Mouse (Mus musculus) gonadal fat pad, adult 2 months (tissue): Measurements from ENCODE around the gene Timm13. TPM values are rescaled to one million over a fixed set of nuclear protein-coding genes. Genes with fewer than 3 reads are reported as not detected.

Source experiments
- DNase-seq: peaks from one replicate; pipeline ENCODE4 v3.0.0-alpha.2; 2012; ENCODE audit warnings: low read depth
- polyA plus RNA-seq: library from polyadenylated mRNA; depleted of rRNA; stranded (reverse); fragments of >200 nt; gene quantifications from 2 replicates; pipeline ENCODE4 v1.2.3, GENCODE M21; 2012

Gene Timm13
- polyA plus RNA-seq, 1 experiment = 184 TPM

- no peak for DNase-seq
Measured at GRCm38 (mm10) chr10:80904004-80904693, 3.4 kb upstream of the Timm13 start.

DNA sequence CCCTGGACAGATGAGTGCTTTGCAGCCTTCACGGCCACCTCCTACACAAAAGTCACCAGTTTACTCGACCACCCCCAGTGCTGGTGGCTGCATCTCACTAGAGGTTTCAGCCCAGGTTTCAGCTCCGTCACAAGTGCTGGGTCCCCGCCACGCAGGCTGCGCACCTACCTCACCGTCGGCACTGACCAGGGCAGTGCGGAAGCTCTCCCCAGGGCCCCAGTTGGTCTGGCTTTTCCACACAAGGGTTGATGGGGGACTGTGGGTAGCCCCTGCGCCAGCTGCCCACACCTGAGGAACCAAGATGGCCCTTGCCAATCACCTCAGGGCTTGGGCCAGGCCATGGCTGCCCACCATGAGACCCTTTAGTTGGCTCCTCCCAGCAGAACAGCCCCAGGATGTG is 2.5 kb upstream of the Timm13 start:
- DNase-seq = no peak

DNA sequence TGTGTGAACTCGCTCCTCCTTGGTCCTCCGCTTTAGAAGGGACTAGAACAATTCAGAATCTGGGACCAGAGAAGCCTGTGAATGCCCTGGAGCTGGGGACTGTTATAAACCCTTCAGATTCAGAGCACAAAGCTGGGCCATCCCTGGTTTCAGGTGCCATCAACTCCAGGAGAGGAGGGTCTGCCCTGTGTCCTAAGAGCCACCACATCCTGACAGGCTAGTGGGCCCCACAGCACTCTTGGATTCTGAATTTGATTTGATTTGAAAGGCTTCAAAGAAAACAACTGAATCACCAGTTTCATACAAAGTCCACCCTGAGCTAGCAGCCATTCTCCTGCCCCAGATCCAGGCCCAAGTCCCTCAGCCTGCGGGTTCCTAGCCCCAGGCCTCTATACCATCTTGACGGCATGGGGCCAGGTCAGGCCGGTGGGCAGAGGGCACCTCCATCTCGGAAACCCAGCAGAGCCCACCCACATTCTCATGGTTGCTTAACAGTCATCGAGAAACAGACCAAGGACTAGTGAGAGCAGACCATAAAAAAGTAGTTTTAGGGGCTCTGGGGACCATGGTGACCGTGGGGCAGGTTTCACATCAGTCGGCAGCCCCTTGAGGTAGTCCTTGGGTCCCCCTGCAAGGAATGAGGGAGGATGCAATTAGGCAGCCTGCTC is 1.6 kb upstream of the Timm13 start:
- no peak for DNase-seq

DNA sequence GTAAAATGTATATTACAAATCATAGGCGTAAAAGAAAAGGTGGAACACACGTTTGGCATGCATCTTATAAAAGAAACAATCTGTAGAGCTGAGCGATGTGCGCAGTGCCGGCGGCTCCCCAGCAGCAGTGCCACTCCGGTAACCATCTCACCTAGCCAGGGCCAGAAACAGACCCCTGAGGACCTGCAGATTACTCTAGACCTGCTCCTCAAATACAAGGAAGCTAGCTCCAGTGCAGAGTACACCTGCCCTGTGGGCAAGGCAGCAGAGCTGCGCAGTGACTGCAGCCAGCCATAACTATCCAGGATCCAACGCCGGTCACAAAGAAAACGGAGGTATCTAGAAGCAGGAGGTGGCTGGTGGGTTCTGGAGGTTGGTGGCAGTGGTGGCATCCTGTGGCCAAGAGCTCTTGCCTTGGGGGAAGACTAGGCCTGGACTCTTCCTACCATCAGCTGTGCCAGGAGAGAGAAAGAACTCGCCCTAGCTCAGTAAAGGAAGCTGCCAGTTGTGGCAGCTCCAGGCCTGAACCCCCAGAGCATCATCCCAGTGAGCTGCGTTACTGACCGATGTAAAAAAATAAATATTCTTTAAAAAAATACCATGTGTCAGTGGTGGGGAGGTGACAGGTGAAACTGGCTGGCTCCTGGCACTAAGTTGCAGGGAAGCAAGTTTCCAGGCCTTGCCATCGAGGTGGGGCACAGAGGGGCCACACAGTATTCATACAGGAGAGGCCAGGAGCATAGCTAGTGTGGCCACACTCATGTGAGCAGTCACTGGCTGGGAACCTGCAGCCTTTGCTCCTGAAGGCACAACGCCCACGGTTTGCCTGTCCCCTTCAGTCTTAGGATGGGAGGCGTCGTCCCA is 872 bp upstream of the Timm13 start:
- no peak for DNase-seq

DNA sequence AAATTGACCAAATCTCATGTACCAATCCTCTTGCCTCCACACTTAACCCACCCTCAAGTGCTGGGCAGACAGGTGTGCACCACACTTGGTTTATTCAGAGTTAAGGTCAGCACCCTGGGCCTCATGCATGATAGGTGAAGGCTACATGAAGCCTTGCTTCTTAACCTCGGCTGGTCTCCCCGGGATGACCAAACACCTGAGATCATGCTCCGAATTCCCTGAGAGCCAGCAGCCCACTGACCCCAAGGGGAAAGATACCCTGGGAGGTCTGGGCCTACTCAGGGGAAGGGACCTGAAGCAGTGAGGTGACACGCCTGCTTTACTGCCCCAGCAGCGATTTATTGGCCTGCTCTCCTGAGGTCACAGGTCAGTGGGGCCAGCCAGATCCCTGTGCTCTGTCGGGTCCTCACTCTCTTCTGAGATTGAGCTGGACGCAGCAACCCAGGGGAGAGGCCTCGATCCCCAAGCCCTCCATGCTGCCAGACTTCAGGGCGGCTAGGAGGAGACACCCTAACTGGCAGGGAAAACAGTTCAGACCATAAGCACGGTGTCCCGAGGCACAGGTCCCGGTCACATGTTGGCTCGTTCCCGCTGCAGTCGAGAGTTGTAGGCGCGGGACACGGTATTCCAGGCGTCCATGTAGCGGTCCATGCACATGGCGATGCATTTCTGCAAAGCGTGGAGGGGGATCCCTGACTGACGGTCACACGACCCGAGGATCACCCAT is 1.0 kb downstream of the Timm13 start:
- no peak for DNase-seq

- no peak for DNase-seq
Measured at GRCm38 (mm10) chr10:80899074-80899473, 1.7 kb downstream of the Timm13 start.

- no peak for DNase-seq
Measured at GRCm38 (mm10) chr10:80897861-80898510, 2.8 kb downstream of the Timm13 start.

GRCm38 (mm10) chr10:80896581-80897485 is 3.9 kb downstream of the Timm13 start:
- no peak for DNase-seq

DNA sequence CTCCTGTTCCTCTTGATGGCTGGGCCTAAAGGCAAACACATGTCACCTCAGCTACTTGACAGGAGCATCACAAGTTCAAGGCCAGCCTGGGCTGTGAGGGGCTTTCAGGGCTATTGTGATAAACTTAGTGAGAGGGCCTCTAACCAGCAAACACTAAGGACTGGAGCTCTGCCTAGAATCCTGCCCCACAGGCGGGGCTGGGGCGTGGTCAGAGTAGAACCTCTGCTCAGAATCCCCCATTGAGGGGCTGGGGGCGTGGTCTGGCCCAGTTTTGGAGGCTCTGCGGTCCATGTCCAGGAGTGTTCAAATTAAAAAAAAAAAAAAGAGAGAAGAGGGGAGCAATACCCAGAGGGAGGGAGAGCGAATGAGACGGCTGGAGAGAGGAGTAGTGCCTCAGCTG is 5.1 kb downstream of the Timm13 start:
- no peak for DNase-seq

- no peak for DNase-seq
Measured at GRCm38 (mm10) chr10:80895100-80895499, 5.7 kb downstream of the Timm13 start.

GRCm38 (mm10) chr10:80887181-80887580 is 13.6 kb downstream of the Timm13 start:
- DNase-seq = no peak

- no peak for DNase-seq
Measured at GRCm38 (mm10) chr10:80881301-80881700, 19.5 kb downstream of the Timm13 start.

DNA sequence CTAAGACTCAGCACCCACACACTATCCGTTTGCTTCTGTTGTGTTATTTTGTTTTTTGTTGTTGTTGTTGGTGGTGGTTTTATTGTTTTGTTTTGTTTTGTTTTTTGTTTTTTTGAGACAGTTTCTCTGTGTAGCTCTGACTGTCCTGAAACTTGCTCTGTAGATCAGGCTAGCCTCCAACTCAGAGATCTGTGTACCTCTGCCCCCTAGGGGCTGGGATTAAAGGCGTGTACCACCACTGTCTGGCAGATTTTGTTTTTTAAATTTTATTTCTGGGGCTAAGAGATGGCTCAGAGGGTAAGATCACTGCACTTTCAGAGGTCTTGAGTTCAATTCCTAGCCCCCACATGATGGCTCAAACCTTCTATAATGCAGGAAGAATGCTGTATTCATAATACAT is 19.9 kb downstream of the Timm13 start:
- DNase-seq = no peak

- DNase-seq = no peak
Measured at GRCm38 (mm10) chr10:80880131-80880641, 20.6 kb downstream of the Timm13 start.

DNA sequence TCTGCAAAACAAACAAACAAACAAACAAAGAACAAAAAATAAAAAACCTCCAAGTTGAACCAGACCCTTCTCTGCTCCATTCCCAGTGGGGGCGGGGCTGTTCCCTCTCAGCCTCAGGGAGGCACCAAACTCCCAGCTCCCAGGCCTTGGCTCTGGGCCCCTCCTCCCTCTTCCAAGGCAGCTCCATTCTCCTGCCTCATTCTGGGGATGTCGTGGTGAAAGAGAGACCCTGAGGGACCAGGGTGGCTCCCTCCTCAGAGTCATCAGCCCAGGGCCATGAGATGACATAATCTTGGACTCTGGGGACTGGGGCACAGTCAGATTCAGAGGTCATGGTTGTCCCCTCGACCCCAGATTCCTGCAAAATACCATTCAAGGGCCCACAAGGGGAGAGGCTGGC is 24.2 kb downstream of the Timm13 start:
- no peak for DNase-seq

- DNase-seq = no peak
Measured at GRCm38 (mm10) chr10:80876028-80876427, 24.7 kb downstream of the Timm13 start.

GRCm38 (mm10) chr10:80874035-80874434 is 26.7 kb downstream of the Timm13 start:
- DNase-seq = no peak

DNA sequence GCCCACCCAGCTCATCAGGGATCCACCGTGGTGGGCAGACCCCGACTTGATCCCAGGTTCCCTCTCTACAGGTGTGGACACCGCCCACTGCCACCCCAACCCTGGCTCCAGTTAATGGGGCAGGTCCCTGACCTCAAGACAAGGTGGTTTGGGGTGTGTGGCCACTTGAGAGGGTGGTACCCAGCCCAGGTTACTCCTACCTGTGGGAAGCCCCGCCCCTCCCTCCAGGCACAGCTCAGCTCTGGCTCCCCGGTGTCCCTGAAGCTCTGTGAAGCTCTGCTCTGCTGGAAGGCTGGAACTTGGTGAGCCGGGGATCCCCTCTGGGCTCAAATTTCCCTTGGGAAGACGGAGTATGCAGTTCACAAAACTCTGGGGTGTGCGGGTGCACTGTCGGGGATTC is 29.2 kb downstream of the Timm13 start, which contains the start of gene Tmprss9:
Tmprss9 (plus strand) TSS at position 268 of the 400 bp plus-strand sequence.
- DNase-seq = no peak

- no peak for DNase-seq
Measured at GRCm38 (mm10) chr10:80870993-80871392, 29.8 kb downstream of the Timm13 start.

- no peak for DNase-seq
Measured at GRCm38 (mm10) chr10:80864446-80864845, 36.3 kb downstream of the Timm13 start.
